10 mouse cellular contexts compared by ENCODE assay signal in the genomic region with DNA sequence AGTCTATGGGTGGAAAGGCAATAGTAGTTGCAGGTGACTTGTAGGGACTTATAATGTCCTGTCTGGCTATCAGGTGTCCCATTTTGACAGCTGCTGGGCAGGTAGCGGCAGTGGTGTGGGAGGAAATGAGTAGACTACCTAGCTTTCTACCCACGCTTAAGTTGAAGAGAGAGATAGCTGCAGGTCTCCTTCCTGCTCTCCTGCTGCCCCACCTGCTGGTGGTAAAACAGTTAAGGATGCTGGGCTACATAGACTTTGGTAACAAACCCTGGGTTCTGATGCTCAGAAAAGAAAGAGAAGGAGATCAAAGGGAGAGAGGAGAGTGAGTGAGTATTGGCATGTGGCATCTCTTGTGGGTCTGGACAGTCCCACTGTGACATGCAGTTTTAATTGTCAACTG.
DNase-seq lines count a peak whose midpoint lies in the region; TF ChIP-seq lines count a peak whose summit lies in the region.
"Had no signal": no experiment of that assay in that cellular context is flagged by ENCODE, and none has a peak within 500 bp of the region (broad histone marks: within the 10 kb centered on the region; RNA-seq: fewer than 3 reads in every experiment).

No protein-coding gene starts in this region.

- H3K27ac ChIP-seq in embryonic fibroblast, embryonic 13.5 days (ENCODE audit: insufficient read depth, low read length) = no peak overlapping the region
- H3K27ac ChIP-seq: embryonic facial prominence, embryonic 15.5 days; limb, embryonic 13.5 days had no signal

- TF ChIP-seq CTCF in embryonic fibroblast, embryonic 13.5 days (IDR thresholded peaks at IDR 0.05; ENCODE audit: borderline replicate concordance, insufficient read depth, low read length) = peak; percentile 26; the same call in 1 of the 2 replicates

- intact Hi-C loops in left cerebral cortex, postnatal 4 days (cut with DNase I) = loop anchor here (10.0 kb wide), 1 partner anchor 313 kb away; no protein-coding TSS in a partner anchor

- no peak for TF ChIP-seq POLR2A in embryonic fibroblast, embryonic 13.5 days (IDR thresholded peaks at IDR 0.05; ENCODE audit: low read depth, low read length)

- no peak overlapping the region for H3K4me3 ChIP-seq in embryonic fibroblast, embryonic 13.5 days (ENCODE audit: insufficient read depth, low read length)
- H3K4me3 ChIP-seq: embryonic facial prominence, embryonic 15.5 days; limb, embryonic 13.5 days had no signal

- peak; percentile 18 to 50 for DNase-seq in cerebellum, postnatal 25 days
- no peak for DNase-seq in cerebellum, adult 11 months
- DNase-seq in 3T3-L1 (ENCODE audit: low read depth, low spot score) = peak; percentile 54
- peak; percentile 66 for DNase-seq in lung, postnatal 25 days (ENCODE audit: low spot score)
- DNase-seq in right cerebral cortex, adult 18-20 months = no peak
- DNase-seq in cerebellum, adult 9-11 months = no peak
- no peak for DNase-seq in left cerebral cortex, postnatal 4 days

- H3K4me1 ChIP-seq in embryonic fibroblast, embryonic 13.5 days (ENCODE audit: control insufficient read depth, insufficient read depth, low read length) = peaks cover 2% of the 10 kb centered on the region; the same call in 1 of the 2 replicates
- H3K4me1 ChIP-seq: embryonic facial prominence, embryonic 15.5 days; limb, embryonic 13.5 days had no signal

Comparison
In these comparisons a context has a peak if more than half of its experiments do, and no peak if none do; other contexts are left out.
1. DNase-seq: peak in cerebellum, postnatal 25 days (2 of 2), 3T3-L1 (single experiment) and lung, postnatal 25 days (single experiment); none in cerebellum, adult 11 months (single experiment), right cerebral cortex, adult 18-20 months (single experiment), cerebellum, adult 9-11 months (single experiment) and left cerebral cortex, postnatal 4 days (single experiment).